Mouse (Mus musculus) kidney, embryonic 16.5 days (tissue): Measurements from ENCODE around the gene Clstn1. TPM values are rescaled to one million over a fixed set of nuclear protein-coding genes. Genes with fewer than 3 reads are reported as not detected.
A peak's percentile ranks its signal among the peaks of the same experiment; 100 is the strongest.

Source experiments
- ATAC-seq: fragments of 200-750 bp; cut with Nextera tagmentation; 2 replicates; pipeline ENCODE4 v1.8.0; 2017; ENCODE audit warnings: moderate TSS enrichment; ENCODE audit not compliant: low FRiP score, low TSS enrichment
- H3K27ac ChIP-seq: fragments of 300-500 bp; sonication (generic); 2 replicates; pipeline ENCODE4 v1.5.1; 2014; ENCODE audit warnings: low read length
- H3K27me3 ChIP-seq: fragments of 300-500 bp; sonication (generic); 2 replicates; pipeline ENCODE4 v1.6.1; 2014; ENCODE audit warnings: low read length, control low read depth, mixed read lengths; ENCODE audit not compliant: insufficient read depth
- H3K36me3 ChIP-seq: fragments of 300-500 bp; sonication (generic); 2 replicates; pipeline ENCODE4 v1.6.1; 2014; ENCODE audit warnings: low read length, control low read depth, mixed read lengths; ENCODE audit not compliant: insufficient read depth
- H3K4me1 ChIP-seq: fragments of 300-500 bp; sonication (generic); 2 replicates; pipeline ENCODE4 v1.6.1; 2014; ENCODE audit warnings: low read length, control low read depth, mixed read lengths; ENCODE audit not compliant: insufficient read depth
- H3K4me2 ChIP-seq: fragments of 300-500 bp; sonication (generic); replicated peaks from 2 replicates; pipeline ENCODE4 v1.6.1; 2014; ENCODE audit warnings: low read depth, low read length
- H3K4me3 ChIP-seq: fragments of 300-500 bp; sonication (generic); 2 replicates; pipeline ENCODE4 v1.5.1; 2014; ENCODE audit warnings: mild to moderate bottlenecking, low read length
- H3K9ac ChIP-seq: fragments of 300-500 bp; sonication (generic); replicated peaks from 2 replicates; pipeline ENCODE4 v1.6.1; 2014; ENCODE audit warnings: low read length
- H3K9me3 ChIP-seq: fragments of 300-500 bp; sonication (generic); 2 replicates; pipeline ENCODE4 v1.6.1; 2016; ENCODE audit warnings: low read length, control low read depth
- WGBS: fragments of 180-500 bp; shearing (Covaris S2); extraction: QIAGEN DNeasy Blood & Tissue Kit; methylation state at CpG from one replicate; pipeline ENCODE4 v1.1.7; 2014; 5-methylcytosine and 5-hydroxymethylcytosine counted together
- polyA plus RNA-seq: library from polyadenylated mRNA; unstranded; fragments of >200 nt; fragmentation: Nextera tagmentation; extraction: Ambion mirVana; gene quantifications from 2 replicates; pipeline ENCODE4 v1.2.1, GENCODE M21; 2015

Clstn1 gene
- polyA plus RNA-seq, 1 experiment from 2014 or later: 14.1 TPM

- peak; percentile 69 for ATAC-seq
- H3K27ac ChIP-seq: peak overlapping the region; percentile 47; the same call in 1 of the 2 replicates
- peaks cover 19% of the 10 kb centered on the region for H3K36me3 ChIP-seq
- WGBS: 40% methylated on average over 9 of the region's 9 CpGs
- peak overlapping the region; percentile 9; the same call in 1 of the 2 replicates for H3K9ac ChIP-seq
- no peaks in the 10 kb centered on the region for H3K27me3 ChIP-seq
- no peak overlapping the region for H3K4me3 ChIP-seq
- H3K4me1 ChIP-seq: peaks cover 17% of the 10 kb centered on the region
- no peak overlapping the region for H3K4me2 ChIP-seq
- H3K9me3 ChIP-seq: no peaks in the 10 kb centered on the region
These were observed 54.6 kb downstream of the Clstn1 start for GRCm38 (mm10) chr4:149640831-149641230.

GRCm38 (mm10) chr4:149641400-149641799, 55.1 kb downstream of the Clstn1 start:
- WGBS: 40% methylated on average over 8 of the region's 8 CpGs
- H3K36me3 ChIP-seq: peaks cover 24% of the 10 kb centered on the region
- no peak overlapping the region for H3K9ac ChIP-seq
- H3K4me2 ChIP-seq: no peak overlapping the region
- no peak for ATAC-seq
- no peak overlapping the region for H3K4me3 ChIP-seq
- no peaks in the 10 kb centered on the region for H3K9me3 ChIP-seq
- peaks cover 18% of the 10 kb centered on the region for H3K4me1 ChIP-seq
- H3K27ac ChIP-seq: peak overlapping the region; percentile 47; the same call in 1 of the 2 replicates
- H3K27me3 ChIP-seq: no peaks in the 10 kb centered on the region

GRCm38 (mm10) chr4:149641956-149642355, 55.7 kb downstream of the Clstn1 start:
- WGBS: 67% methylated on average over 5 of the region's 5 CpGs
- no peak for ATAC-seq
- no peak overlapping the region for H3K4me2 ChIP-seq
- no peak overlapping the region for H3K4me3 ChIP-seq
- no peak overlapping the region for H3K27ac ChIP-seq
- no peaks in the 10 kb centered on the region for H3K27me3 ChIP-seq
- peaks cover 30% of the 10 kb centered on the region for H3K36me3 ChIP-seq
- H3K4me1 ChIP-seq: peaks cover 18% of the 10 kb centered on the region
- H3K9me3 ChIP-seq: no peaks in the 10 kb centered on the region
- no peak overlapping the region for H3K9ac ChIP-seq

- Histone ChIP-seq H3K4me1 (peaks cover 20% of the 10 kb centered on the region), H3K4me2 (no peak overlapping the region), H3K4me3 (no peak overlapping the region), H3K36me3 (peaks cover 50% of the 10 kb centered on the region), H3K27ac (no peak overlapping the region), H3K27me3 (no peaks in the 10 kb centered on the region), H3K9me3 (no peaks in the 10 kb centered on the region), H3K9ac (no peak overlapping the region)
- no peak for ATAC-seq
- 49% methylated on average over 9 of the region's 9 CpGs for WGBS
These were observed 59.5 kb downstream of the Clstn1 start for GRCm38 (mm10) chr4:149645761-149646160.

GRCm38 (mm10) chr4:149648031-149648805, 62.0 kb downstream of the Clstn1 start:
- Histone ChIP-seq H3K4me3 (no peak overlapping the region), H3K9ac (no peak overlapping the region), H3K36me3 (peaks cover 56% of the 10 kb centered on the region), H3K4me1 (peaks cover 8% of the 10 kb centered on the region; the same call in 1 of the 2 replicates), H3K4me2 (no peak overlapping the region), H3K27me3 (no peaks in the 10 kb centered on the region), H3K27ac (no peak overlapping the region), H3K9me3 (no peaks in the 10 kb centered on the region)
- no peak for ATAC-seq
- WGBS: 77% methylated on average over 20 of the region's 20 CpGs

- no peaks in the 10 kb centered on the region for H3K9me3 ChIP-seq
- ATAC-seq: 0 out of 2 replicates have a peak, but pooled peaks have one; percentile 30
- peaks cover 7% of the 10 kb centered on the region; the same call in 1 of the 2 replicates for H3K4me1 ChIP-seq
- no peak overlapping the region for H3K9ac ChIP-seq
- WGBS: 73% methylated on average over 24 of the region's 24 CpGs
- H3K4me3 ChIP-seq: no peak overlapping the region
- no peak overlapping the region for H3K4me2 ChIP-seq
- H3K27ac ChIP-seq: no peak overlapping the region
- no peaks in the 10 kb centered on the region for H3K27me3 ChIP-seq
- peaks cover 46% of the 10 kb centered on the region for H3K36me3 ChIP-seq
These were observed 64.4 kb downstream of the Clstn1 start for GRCm38 (mm10) chr4:149650493-149651193.

- Histone ChIP-seq H3K4me3 (no peak overlapping the region), H3K27ac (no peak overlapping the region), H3K4me2 (no peak overlapping the region), H3K9ac (no peak overlapping the region), H3K4me1 (no peaks in the 10 kb centered on the region), H3K9me3 (no peaks in the 10 kb centered on the region), H3K27me3 (no peaks in the 10 kb centered on the region), H3K36me3 (peaks cover 24% of the 10 kb centered on the region)
- 95% methylated on average over 4 of the region's 4 CpGs for WGBS
- ATAC-seq: no peak
These were observed 68.0 kb downstream of the Clstn1 start for GRCm38 (mm10) chr4:149654232-149654631.

- no peak overlapping the region for H3K27ac ChIP-seq
- H3K9ac ChIP-seq: no peak overlapping the region
- no peaks in the 10 kb centered on the region for H3K27me3 ChIP-seq
- ATAC-seq: no peak
- peaks cover 9% of the 10 kb centered on the region; the same call in 1 of the 2 replicates for H3K36me3 ChIP-seq
- no peak overlapping the region for H3K4me3 ChIP-seq
- H3K9me3 ChIP-seq: no peaks in the 10 kb centered on the region
- H3K4me2 ChIP-seq: no peak overlapping the region
- WGBS: 71% methylated on average over 11 of the region's 11 CpGs
- no peaks in the 10 kb centered on the region for H3K4me1 ChIP-seq
These were observed 71.7 kb downstream of the Clstn1 start for GRCm38 (mm10) chr4:149657858-149658416.

- Histone ChIP-seq H3K9me3 (no peaks in the 10 kb centered on the region), H3K9ac (no peak overlapping the region), H3K36me3 (peaks cover 3% of the 10 kb centered on the region; the same call in 1 of the 2 replicates), H3K27me3 (no peaks in the 10 kb centered on the region), H3K27ac (no peak overlapping the region), H3K4me2 (no peak overlapping the region), H3K4me1 (0 out of 2 replicates have a peak, but pooled peaks cover 5% of the 10 kb centered on the region), H3K4me3 (no peak overlapping the region)
- WGBS: 75% methylated on average over 25 of the region's 25 CpGs
- ATAC-seq: no peak
These were observed 73.3 kb downstream of the Clstn1 start for GRCm38 (mm10) chr4:149659495-149660116.
